Mouse (Mus musculus) urinary bladder, postnatal 25 days (tissue): Measurements from ENCODE around the gene Lamtor3.
"Not testable (repeated sequence)": the region's sequence is repeated elsewhere in the genome, so short reads cannot be mapped to it uniquely, and the experiment has no call there.

Source experiments
- DNase-seq: peaks from one replicate; pipeline ENCODE4 v3.0.0; 2022; ENCODE audit warnings: low spot score

Lamtor3 gene

GRCm38 (mm10) chr3:137935570-137936525 lies 17.5 kb downstream of the Lamtor3 start:
- DNase-seq, result no peak

DNA sequence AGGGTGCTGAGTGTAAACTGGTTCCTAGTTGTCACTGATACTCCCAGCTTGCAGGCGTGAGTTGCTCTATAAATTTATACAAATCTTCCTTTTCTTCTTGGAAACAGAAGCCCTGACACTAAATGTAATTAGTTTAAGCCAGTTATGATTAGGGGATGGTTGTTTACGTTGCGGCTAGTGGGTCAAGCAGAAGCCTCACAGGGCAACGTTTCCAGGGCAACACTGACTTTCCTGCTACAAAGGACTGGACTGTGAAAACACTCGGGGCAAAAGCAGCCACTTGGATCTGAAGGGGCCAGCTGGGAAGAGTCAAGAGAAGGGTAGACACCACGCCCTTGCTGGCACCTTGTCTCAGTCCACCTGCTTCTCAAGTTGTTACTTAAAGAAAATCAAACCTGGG lies 18.2 kb downstream of the Lamtor3 start:
- no peak for DNase-seq

DNA sequence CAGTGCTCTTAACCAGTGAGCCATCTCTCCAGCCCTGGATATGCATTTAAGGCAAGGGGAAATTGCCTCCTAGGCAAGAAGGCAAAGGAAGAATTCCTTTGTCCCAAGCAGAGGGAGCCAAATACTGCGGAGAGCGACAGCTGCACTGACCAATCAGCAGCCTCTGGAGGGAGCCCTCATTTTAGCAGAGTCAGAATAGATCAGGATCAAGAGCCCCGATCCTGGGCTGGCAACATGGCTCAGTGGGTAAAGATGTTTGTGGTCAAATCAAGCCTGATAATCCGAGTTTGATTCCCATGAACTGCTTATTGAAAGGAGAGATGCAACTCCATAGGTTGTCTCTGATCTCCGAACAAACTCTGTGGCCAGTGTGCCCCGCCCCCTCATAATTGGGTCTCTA lies 20.3 kb downstream of the Lamtor3 start:
- no peak for DNase-seq

DNA sequence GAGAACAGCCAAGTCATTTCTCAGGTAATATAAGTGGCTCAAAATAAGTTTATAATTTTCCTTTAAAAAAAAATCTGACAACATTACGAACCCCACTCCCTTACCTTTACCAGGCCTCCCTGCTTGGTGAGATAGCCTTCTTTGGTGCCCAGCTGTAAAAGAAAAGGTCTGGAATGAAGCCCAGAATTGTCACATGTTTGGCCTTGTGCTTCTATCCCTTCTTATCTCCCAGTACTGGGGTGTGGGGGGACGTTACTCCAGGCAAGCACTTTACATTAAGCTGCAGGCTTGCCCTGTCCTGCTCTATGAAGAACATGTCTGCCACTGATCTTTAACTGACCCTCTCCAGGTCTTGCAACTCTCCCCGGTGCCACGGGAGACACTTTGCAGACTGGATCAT lies 22.5 kb downstream of the Lamtor3 start:
- no peak for DNase-seq

- DNase-seq, result no peak
These were observed 23.2 kb downstream of the Lamtor3 start for GRCm38 (mm10) chr3:137941555-137941954.

DNA sequence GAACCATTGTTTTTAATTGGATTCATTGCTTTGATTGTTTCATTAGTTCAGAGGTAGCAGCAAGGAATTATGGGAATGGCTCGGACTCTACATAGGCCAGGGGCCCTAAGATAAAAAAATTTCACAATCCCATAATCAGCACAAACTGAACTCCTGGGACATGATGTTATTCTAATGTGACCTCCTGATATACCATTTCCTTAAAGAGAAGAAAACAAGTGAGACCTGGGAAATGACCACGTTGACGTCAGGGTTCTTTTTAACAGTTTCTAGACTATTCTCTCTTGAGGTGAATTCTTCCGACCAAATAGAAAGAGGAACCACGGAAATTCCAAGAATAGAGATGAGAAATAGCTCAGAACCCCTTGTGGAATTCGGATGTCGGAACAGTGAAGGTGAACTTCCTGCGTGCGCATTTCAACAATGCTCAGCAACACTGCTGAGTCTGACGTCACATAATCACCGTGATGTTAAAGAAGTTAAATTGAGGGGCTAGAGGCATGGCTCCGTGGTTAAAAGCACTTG lies 23.9 kb downstream of the Lamtor3 start:
- DNase-seq, result no peak

- no peak for DNase-seq
These were observed 25.4 kb downstream of the Lamtor3 start for GRCm38 (mm10) chr3:137943737-137944154.

DNA sequence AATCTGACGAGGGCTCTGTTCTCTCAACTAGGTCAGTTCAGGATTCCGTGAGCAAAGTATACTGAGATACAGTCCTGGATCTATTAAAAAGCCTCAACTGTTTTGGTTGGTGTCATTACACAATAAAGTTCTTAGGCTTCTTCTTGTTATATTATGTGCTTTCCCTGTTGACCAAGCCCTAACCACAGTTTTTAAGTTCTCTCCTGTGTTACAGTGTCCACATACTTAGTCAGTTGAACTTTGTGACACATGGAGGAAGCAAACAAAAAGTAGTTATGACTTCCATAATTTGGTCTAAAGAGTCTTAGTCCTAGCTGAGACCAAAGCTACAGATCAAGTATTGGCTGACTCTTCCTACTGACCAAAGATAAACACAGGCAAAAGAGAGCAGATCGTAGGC lies 28.5 kb downstream of the Lamtor3 start:
- DNase-seq, result no peak

- no peak for DNase-seq
These were observed 29.2 kb downstream of the Lamtor3 start for GRCm38 (mm10) chr3:137947525-137947924.

DNA sequence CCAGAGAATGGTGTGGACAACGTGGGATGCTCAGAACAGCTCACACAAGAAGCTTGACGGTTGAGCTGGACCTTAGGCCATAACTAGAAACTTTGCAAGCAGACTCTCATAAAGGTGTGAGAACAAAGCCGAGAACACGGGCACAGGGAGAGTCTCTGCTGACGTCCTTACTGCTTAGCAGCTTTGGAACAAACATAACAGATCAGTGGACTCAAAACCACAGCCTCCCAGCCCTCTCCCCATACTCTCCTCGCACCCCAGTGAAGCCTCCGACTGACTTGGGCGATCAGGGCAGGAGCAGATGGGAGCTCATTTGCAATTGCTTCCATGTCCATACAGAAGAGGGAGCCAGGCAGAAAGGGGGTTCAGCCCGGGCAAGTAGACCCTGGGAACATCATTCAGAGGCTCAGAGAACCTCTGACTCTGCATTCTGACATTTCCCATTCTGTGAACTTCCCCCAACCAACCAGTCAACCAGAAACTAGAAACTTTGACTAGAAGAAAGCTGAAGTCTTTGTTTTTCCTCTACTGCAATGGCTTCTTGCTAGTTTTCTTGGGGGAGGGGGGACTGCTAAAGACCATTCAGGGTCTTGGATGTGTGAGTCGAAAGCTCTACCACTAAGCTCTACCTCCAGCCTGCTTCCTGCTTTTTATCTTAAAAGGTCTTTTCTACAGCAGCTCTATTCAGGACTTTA lies 32.0 kb downstream of the Lamtor3 start:
- DNase-seq, result no peak

DNA sequence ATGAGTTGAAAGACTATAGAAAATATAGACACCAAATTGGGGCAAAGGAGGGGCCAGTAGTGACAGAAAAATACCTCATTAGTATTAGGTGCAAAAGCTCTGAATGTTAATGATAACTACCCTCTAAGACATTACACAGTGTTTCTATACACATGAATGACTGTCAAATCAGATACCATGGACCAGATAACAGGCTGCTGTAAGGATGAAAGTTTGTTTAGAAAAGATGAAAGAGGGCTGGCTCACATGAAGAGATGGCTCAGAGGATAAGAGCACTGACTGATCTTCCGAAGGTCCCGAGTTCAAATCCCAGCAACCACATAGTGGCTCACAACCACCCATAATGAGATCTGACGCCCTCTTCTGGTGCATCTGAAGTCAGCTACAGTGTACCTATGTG lies 33.0 kb downstream of the Lamtor3 start:
- not testable (repeated sequence) for DNase-seq

- no peak for DNase-seq
These were observed 33.5 kb downstream of the Lamtor3 start for GRCm38 (mm10) chr3:137951819-137952218.

- DNase-seq, result no peak
These were observed 34.1 kb downstream of the Lamtor3 start for GRCm38 (mm10) chr3:137952225-137952913.

DNA sequence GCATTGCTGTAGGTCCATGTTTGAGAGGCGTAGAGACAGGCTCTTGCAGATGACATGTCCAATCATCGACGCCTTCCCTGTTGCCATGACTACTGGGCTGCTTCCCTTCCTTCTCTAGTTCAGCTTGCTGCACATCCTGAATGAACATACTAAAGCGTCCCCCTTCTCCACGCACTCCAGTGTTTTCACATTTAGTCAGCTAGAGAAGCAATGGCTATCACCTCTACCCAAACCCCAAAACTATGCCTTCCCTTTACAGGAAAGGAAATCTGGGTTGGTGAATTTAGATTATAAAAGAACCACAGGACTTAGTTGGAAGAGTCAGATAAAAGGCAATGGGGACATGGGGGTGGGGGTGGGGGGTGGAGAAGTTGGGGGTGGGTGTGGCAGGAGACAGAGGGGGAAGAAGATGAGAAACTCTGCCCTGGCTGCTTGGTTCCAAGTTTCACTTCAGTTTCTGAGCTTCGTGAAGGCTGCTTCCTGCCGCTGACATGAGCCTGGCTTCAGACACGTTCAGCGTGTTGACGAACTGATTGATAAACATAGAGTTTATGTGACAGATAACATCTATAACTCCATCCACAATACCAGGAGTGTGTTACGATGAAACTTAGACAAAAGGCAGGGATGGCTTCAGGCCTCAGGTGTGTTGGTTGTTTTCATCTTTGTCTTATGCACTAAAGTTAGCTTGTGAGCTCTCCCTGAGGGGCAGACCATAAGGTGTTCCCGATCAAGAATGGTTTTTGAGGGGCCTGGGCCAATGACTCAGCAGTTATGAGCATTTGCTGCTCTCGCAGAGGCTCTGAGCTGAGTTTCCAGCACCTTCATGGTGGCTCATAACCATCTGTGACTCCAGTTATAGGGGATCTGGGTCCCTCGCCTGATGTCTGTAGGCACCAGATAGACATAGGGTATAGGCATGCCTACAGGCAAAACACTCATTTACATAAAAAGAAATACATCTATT lies 34.9 kb downstream of the Lamtor3 start:
- DNase-seq, result no peak

GRCm38 (mm10) chr3:137954256-137954916 lies 36.1 kb downstream of the Lamtor3 start:
- DNase-seq, result no peak

GRCm38 (mm10) chr3:137955560-137956081 lies 37.3 kb downstream of the Lamtor3 start:
- no peak for DNase-seq

GRCm38 (mm10) chr3:137957864-137958263 lies 39.6 kb downstream of the Lamtor3 start:
- DNase-seq, result no peak

- no peak for DNase-seq
These were observed 40.0 kb downstream of the Lamtor3 start for GRCm38 (mm10) chr3:137958352-137958751.

DNA sequence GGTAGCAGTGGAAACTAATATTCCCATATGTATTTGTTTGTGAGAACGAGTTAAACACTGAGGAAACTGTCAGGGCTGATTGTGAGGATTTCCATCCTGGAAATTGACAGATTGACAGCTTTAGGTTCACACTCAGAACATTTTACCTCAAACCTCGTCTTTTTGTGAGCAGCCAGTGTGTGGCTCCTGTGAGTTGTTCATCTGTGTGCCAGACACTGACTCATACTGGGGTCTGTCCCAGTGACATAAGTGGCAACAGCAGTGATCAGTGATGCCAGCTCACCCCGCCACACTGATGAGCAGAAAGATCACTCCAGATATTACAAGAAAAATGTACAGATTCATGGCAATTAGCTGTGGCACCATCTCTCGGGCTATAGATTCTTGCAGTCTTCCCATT lies 41.1 kb downstream of the Lamtor3 start:
- DNase-seq, result no peak

GRCm38 (mm10) chr3:137961736-137962385 lies 43.6 kb downstream of the Lamtor3 start:
- DNase-seq, result no peak
